23 mouse cellular contexts compared by ENCODE assay signal in genomic region chr5:119651135-119651965, GRCm38 (mm10). TPM values are rescaled to one million over a fixed set of nuclear protein-coding genes. Genes with fewer than 3 reads are reported as not detected.
DNase-seq lines count a peak whose midpoint lies in the region; ATAC-seq and TF ChIP-seq lines count a peak whose summit lies in the region.
"Had no signal": no experiment of that assay in that cellular context is flagged by ENCODE, and none has a peak within 500 bp of the region (broad histone marks: within the 10 kb centered on the region; RNA-seq: fewer than 3 reads in every experiment).

No protein-coding gene starts in this region.

- no peaks in the 10 kb centered on the region for H3K9me3 ChIP-seq in embryonic facial prominence, embryonic 10.5 days
- no peaks in the 10 kb centered on the region for H3K9me3 ChIP-seq in heart, embryonic 15.5 days (replicated peaks)
- no peaks in the 10 kb centered on the region for H3K9me3 ChIP-seq in lung, embryonic 14.5 days (ENCODE audit: low read depth, low read length)
- H3K9me3 ChIP-seq: embryonic facial prominence, embryonic 12.5 days; midbrain, embryonic 12.5 days had no signal

- TF ChIP-seq POLR2A in heart, adult 2 months (IDR thresholded peaks at IDR 0.05; ENCODE audit: insufficient read depth, low read depth, low read length) = no peak

- WGBS in heart, adult 2 months = 32% methylated on average over 13 of the region's 13 CpGs
- 18% methylated on average over 13 of the region's 13 CpGs for WGBS in embryonic facial prominence, embryonic 10.5 days
- 13% methylated on average over 13 of the region's 13 CpGs for WGBS in heart, embryonic 15.5 days
- WGBS in lung, embryonic 14.5 days = 19% methylated on average over 13 of the region's 13 CpGs

- no peaks in the 10 kb centered on the region for H3K4me1 ChIP-seq in heart, adult 2 months (ENCODE audit: control insufficient read depth, insufficient read depth, low read length)
- peaks cover 17% of the 10 kb centered on the region for H3K4me1 ChIP-seq in embryonic facial prominence, embryonic 10.5 days
- H3K4me1 ChIP-seq in heart, embryonic 15.5 days (replicated peaks) = peaks cover 14% of the 10 kb centered on the region
- H3K4me1 ChIP-seq in lung, embryonic 14.5 days (ENCODE audit: insufficient read depth) = no peaks in the 10 kb centered on the region
- H3K4me1 ChIP-seq: midbrain, embryonic 12.5 days had no signal

- peak in 1 of 2 experiments; percentile 37 for DNase-seq in heart, adult 2 months
- no peak for DNase-seq in heart, adult 8-10 months (ENCODE audit: low spot score)
- peak; percentile 56 for DNase-seq in embryonic facial prominence, embryonic 10.5 days (ENCODE audit: low spot score)
- DNase-seq in lung, embryonic 14.5 days = peak; percentile 24
- no peak for DNase-seq in gastrocnemius, postnatal 10 days
- no peak for DNase-seq in urinary bladder, postnatal 36 days (ENCODE audit: low spot score in 2 of 2)
- DNase-seq in right cerebral cortex, postnatal 10 days (ENCODE audit: low spot score in 2 of 2) = no peak
- DNase-seq: adrenal gland, adult 2 months; cerebellum, postnatal 36 days; forebrain, postnatal 0 days; gastrocnemius, adult 2 months; kidney, adult 8-10 months; kidney, postnatal 36 days; layer of hippocampus, adult 9-11 months; retina, postnatal 1 day; thymus, adult 2 months had no signal

- H3K36me3 ChIP-seq in heart, adult 2 months (ENCODE audit: control insufficient read depth, insufficient read depth, low read length) = no peaks in the 10 kb centered on the region
- H3K36me3 ChIP-seq in embryonic facial prominence, embryonic 10.5 days (replicated peaks) = 0 out of 2 replicates have a peak, but pooled peaks cover 2% of the 10 kb centered on the region
- H3K36me3 ChIP-seq in heart, embryonic 15.5 days = no peaks in the 10 kb centered on the region
- H3K36me3 ChIP-seq in lung, embryonic 14.5 days (ENCODE audit: insufficient read depth) = 0 out of 2 replicates have a peak, but pooled peaks cover 4% of the 10 kb centered on the region
- H3K36me3 ChIP-seq: embryonic facial prominence, embryonic 12.5 days; midbrain, embryonic 12.5 days had no signal

- no peaks in the 10 kb centered on the region for H3K27me3 ChIP-seq in heart, adult 2 months (ENCODE audit: control insufficient read depth, insufficient read depth, low read length)
- H3K27me3 ChIP-seq in embryonic facial prominence, embryonic 10.5 days (replicated peaks; ENCODE audit: low read depth, poor library complexity, severe bottlenecking) = peaks cover 85% of the 10 kb centered on the region
- peaks cover 91% of the 10 kb centered on the region for H3K27me3 ChIP-seq in heart, embryonic 15.5 days
- H3K27me3 ChIP-seq in lung, embryonic 14.5 days (ENCODE audit: insufficient read depth, low read length) = peaks cover 15% of the 10 kb centered on the region
- H3K27me3 ChIP-seq: CH12.LX had no signal

- ATAC-seq in heart, embryonic 15.5 days (replicated peaks; ENCODE audit: insufficient number of reproducible peaks, insufficient read depth, low FRiP score, low read depth) = peak; percentile 92
- ATAC-seq in lung, embryonic 14.5 days (ENCODE audit: insufficient read depth) = peak; percentile 41; the same call in 1 of the 2 replicates
- ATAC-seq: forebrain, postnatal 0 days had no signal

- TF ChIP-seq EP300 in heart, adult 2 months (IDR thresholded peaks at IDR 0.05; ENCODE audit: insufficient read depth, low read depth, low read length) = 0 out of 2 replicates have a peak, but pooled peaks have one; percentile 20

- H3K4me3 ChIP-seq in heart, adult 2 months = no peak overlapping the region
- H3K4me3 ChIP-seq in embryonic facial prominence, embryonic 10.5 days = no peak overlapping the region
- no peak overlapping the region for H3K4me3 ChIP-seq in heart, embryonic 15.5 days
- no peak overlapping the region for H3K4me3 ChIP-seq in lung, embryonic 14.5 days (ENCODE audit: low read depth, low read length)
- H3K4me3 ChIP-seq: embryonic facial prominence, embryonic 12.5 days; gastrocnemius, adult 2 months; midbrain, embryonic 12.5 days; myocyte had no signal

- intact Hi-C loops in heart, adult 2 months (cut with DNase I) = no loop called here

- TF ChIP-seq CTCF in heart, adult 2 months (IDR thresholded peaks at IDR 0.05) = no peak
- TF ChIP-seq CTCF in lung, embryonic 14.5 days (IDR thresholded peaks at IDR 0.05; ENCODE audit: low read depth) = no peak

- no peak overlapping the region for H3K27ac ChIP-seq in heart, adult 2 months
- H3K27ac ChIP-seq in embryonic facial prominence, embryonic 10.5 days (replicated peaks) = peak overlapping the region; percentile 52; the same call in 1 of the 2 replicates
- H3K27ac ChIP-seq in heart, embryonic 15.5 days = no peak overlapping the region
- H3K27ac ChIP-seq in lung, embryonic 14.5 days (ENCODE audit: low read depth) = no peak overlapping the region
- H3K27ac ChIP-seq: embryonic facial prominence, embryonic 12.5 days; gastrocnemius, adult 2 months; macrophage; midbrain, embryonic 12.5 days had no signal

- H3K4me2 ChIP-seq in heart, embryonic 15.5 days = no peak overlapping the region
- no peak overlapping the region for H3K4me2 ChIP-seq in lung, embryonic 14.5 days
- H3K4me2 ChIP-seq: embryonic facial prominence, embryonic 12.5 days; midbrain, embryonic 12.5 days had no signal

- no peak overlapping the region for H3K9ac ChIP-seq in heart, adult 2 months (ENCODE audit: low read depth, low read length)
- H3K9ac ChIP-seq in heart, embryonic 15.5 days = no peak overlapping the region
- no peak overlapping the region for H3K9ac ChIP-seq in lung, embryonic 14.5 days
- H3K9ac ChIP-seq: embryonic facial prominence, embryonic 12.5 days; forebrain, postnatal 0 days; midbrain, embryonic 12.5 days had no signal

- H3K79me2 ChIP-seq in heart, adult 2 months (replicated peaks; ENCODE audit: control insufficient read depth, insufficient read depth, low read length) = no peaks in the 10 kb centered on the region

RNA-seq across cellular contexts. Expression of gene Tbx3, which starts 19.1 kb away (rescaled TPM):
- total RNA-seq in heart, adult 2 months (2021) = 10 to 100 TPM; 10.2 to 10.4 TPM
- 4.4 and 4.9 TPM in 2 replicates for polyA plus RNA-seq in heart, adult 2 months (2012; rRNA removed)
- 10 to 100 TPM in 3 of 4 experiments, 1 to 10 TPM in 1; 8.9 to 12.7 (median 10.2) TPM for total RNA-seq in heart, adult 8-10 months (2022)
- 58.3 and 64.8 TPM in 2 replicates for polyA plus RNA-seq in embryonic facial prominence, embryonic 10.5 days (2016; fragmentation: Nextera tagmentation; extraction: Ambion mirVana)
- 10.0 and 11.4 TPM in 2 replicates for polyA plus RNA-seq in heart, embryonic 15.5 days (2015; fragmentation: Nextera tagmentation; extraction: Ambion mirVana)
- polyA plus RNA-seq in lung, embryonic 14.5 days (2014; fragmentation: Nextera tagmentation; extraction: Ambion mirVana) = 82.1 and 84.8 TPM in 2 replicates
- 1 to 10 TPM; 7.0 to 9.7 TPM for total RNA-seq in gastrocnemius, postnatal 10 days (2021)
- total RNA-seq: CH12.LX; neutrophil, adult 5-6 weeks had no signal
- polyA plus RNA-seq: macrophage had no signal

Comparison
In these comparisons a context has a peak if more than half of its experiments do, and no peak if none do; other contexts are left out.
1. DNase-seq: peak in embryonic facial prominence, embryonic 10.5 days (single experiment) and lung, embryonic 14.5 days (single experiment); none in heart, adult 8-10 months (single experiment), gastrocnemius, postnatal 10 days (single experiment), urinary bladder, postnatal 36 days (0 of 2) and right cerebral cortex, postnatal 10 days (0 of 2).